Mouse (Mus musculus): Measurements from ENCODE around the gene Gm20388. TPM values are rescaled to one million over a fixed set of nuclear protein-coding genes. Genes with fewer than 3 reads are reported as not detected.
A peak's percentile ranks its signal among the peaks of the same experiment; 100 is the strongest.

Gm20388 gene
- polyA plus RNA-seq, 1 experiment from 2014 or later: not detected

DNA sequence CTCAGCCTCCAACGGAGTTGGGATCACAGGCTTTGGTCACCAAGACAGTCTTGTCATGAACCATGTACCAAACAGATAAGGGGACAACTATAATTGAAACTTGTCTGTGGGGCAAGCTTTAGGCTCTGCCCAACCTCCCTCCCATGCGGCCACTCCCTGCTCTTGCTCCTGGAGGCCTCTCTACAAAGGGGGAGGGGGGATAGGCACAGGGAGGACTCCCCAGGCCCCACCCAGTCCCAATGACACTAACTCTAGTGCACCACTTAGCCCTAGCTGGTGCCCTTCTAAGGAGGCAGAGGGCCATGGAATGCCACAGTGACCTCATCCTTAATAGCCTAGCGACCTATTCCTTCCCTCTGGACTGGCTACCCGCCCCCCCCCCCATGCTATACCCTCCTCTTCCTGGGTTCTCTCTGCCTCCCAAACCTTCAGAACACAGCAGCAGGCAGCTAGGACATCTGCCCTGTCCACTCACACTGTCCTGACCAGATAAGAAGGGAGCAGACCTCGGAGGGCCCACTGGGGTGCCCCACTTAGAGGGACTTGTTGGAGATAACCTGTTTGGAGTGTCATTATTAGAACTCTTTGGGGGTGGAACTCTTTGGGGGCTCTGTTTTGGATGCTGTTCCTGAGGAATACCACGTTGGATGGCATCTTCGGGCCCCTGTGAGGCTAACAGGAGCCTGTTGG lies 2635.6 kb downstream of the Gm20388 start:
- 68% methylated on average over 7 of the region's 7 CpGs for WGBS
- Histone ChIP-seq H3K36me3 (ENCODE audit: control insufficient read depth, insufficient read depth) (no peaks in the 10 kb centered on the region), H3K4me2 (replicated peaks; ENCODE audit: low read depth) (no peak overlapping the region), H3K27ac (ENCODE audit: low read depth, low read length) (no peak overlapping the region; the same call in 1 of the 2 replicates), H3K4me1 (replicated peaks; ENCODE audit: control insufficient read depth, insufficient read depth, low read length) (peaks cover 7% of the 10 kb centered on the region; the same call in 1 of the 2 replicates), H3K9ac (ENCODE audit: low read depth, low read length) (no peak overlapping the region), H3K4me3 (ENCODE audit: low read depth, low read length) (no peak overlapping the region), H3K27me3 (replicated peaks; ENCODE audit: control insufficient read depth, insufficient read depth, low read length) (no peaks in the 10 kb centered on the region), H3K9me3 (ENCODE audit: control insufficient read depth) (no peaks in the 10 kb centered on the region)
- no peak for ATAC-seq
- TF ChIP-seq CTCF (IDR thresholded peaks at IDR 0.05; ENCODE audit: low read depth): no peak

DNA sequence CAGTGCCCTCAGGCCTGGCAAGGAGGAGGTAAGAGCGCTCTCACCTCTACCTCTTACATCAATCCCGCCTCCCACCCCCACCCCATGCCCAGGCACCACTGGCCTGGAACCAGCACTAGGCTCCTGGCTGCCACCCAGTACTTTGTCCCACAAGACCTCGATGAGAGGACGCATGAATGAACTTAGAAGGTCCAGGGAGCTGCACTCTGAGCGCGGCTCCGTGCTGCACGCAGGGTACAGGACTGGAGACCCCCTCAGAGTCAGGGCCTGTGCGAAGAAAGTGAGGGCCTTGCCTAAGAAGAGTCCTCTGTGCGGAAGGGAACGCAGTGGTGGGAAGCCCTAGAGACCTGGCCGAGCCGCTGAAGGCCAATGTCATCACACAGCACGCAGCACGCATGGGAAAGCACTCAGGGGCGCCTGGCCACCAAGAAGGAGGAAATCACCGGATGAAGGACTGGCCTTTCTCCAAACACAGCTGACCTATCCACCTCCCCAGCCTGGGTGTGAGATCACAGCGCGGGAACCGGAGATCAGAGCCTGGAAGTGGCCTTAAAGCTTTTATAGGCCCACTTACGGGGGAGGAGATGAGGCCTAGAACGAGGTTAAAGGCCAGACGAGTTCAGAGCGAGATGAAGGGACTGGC lies 2636.3 kb downstream of the Gm20388 start:
- H3K27me3 ChIP-seq (replicated peaks; ENCODE audit: control insufficient read depth, insufficient read depth, low read length): no peaks in the 10 kb centered on the region
- 59% methylated on average over 24 of the region's 24 CpGs for WGBS
- ATAC-seq: no peak
- no peaks in the 10 kb centered on the region for H3K36me3 ChIP-seq (ENCODE audit: control insufficient read depth, insufficient read depth)
- H3K9ac ChIP-seq (ENCODE audit: low read depth, low read length): no peak overlapping the region
- peaks cover 7% of the 10 kb centered on the region; the same call in 1 of the 2 replicates for H3K4me1 ChIP-seq (replicated peaks; ENCODE audit: control insufficient read depth, insufficient read depth, low read length)
- H3K4me3 ChIP-seq (ENCODE audit: low read depth, low read length): no peak overlapping the region
- H3K27ac ChIP-seq (ENCODE audit: low read depth, low read length): peak overlapping the region; percentile 28; the same call in 1 of the 2 replicates
- no peak for TF ChIP-seq CTCF (IDR thresholded peaks at IDR 0.05; ENCODE audit: low read depth)
- H3K4me2 ChIP-seq (replicated peaks; ENCODE audit: low read depth): peak overlapping the region; percentile 33
- H3K9me3 ChIP-seq (ENCODE audit: control insufficient read depth): no peaks in the 10 kb centered on the region

DNA sequence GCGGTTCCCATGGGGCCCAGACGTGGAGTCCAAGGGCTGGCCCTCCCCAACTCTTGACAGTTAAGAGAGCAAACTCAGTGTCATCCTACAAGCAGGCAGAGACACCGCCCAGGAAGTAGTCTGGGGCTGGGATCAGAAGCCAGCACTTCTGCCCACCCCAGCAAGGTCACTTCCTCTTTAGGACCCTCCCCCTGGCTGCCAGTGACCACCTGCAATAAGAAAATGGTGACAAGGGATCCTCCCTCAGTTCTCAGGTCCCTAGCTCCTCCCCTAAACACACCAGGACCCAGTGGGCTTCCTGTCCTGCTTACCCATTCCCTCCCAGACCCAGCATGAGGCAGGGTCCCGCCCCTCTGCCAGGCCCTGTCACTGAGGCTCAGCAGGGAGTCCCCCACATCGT lies 2637.2 kb downstream of the Gm20388 start:
- Histone ChIP-seq H3K4me2 (replicated peaks; ENCODE audit: low read depth) (peak overlapping the region; percentile 33; the same call in 1 of the 2 replicates), H3K36me3 (ENCODE audit: control insufficient read depth, insufficient read depth) (no peaks in the 10 kb centered on the region), H3K9me3 (ENCODE audit: control insufficient read depth) (no peaks in the 10 kb centered on the region), H3K4me1 (replicated peaks; ENCODE audit: control insufficient read depth, insufficient read depth, low read length) (peaks cover 7% of the 10 kb centered on the region; the same call in 1 of the 2 replicates), H3K27ac (ENCODE audit: low read depth, low read length) (0 out of 2 replicates have a peak overlapping the region, but pooled peaks have one; percentile 41), H3K27me3 (replicated peaks; ENCODE audit: control insufficient read depth, insufficient read depth, low read length) (no peaks in the 10 kb centered on the region), H3K4me3 (ENCODE audit: low read depth, low read length) (no peak overlapping the region), H3K9ac (ENCODE audit: low read depth, low read length) (no peak overlapping the region)
- TF ChIP-seq CTCF (IDR thresholded peaks at IDR 0.05; ENCODE audit: low read depth): no peak
- 24% methylated on average over 5 of the region's 5 CpGs for WGBS
- ATAC-seq: no peak

DNA sequence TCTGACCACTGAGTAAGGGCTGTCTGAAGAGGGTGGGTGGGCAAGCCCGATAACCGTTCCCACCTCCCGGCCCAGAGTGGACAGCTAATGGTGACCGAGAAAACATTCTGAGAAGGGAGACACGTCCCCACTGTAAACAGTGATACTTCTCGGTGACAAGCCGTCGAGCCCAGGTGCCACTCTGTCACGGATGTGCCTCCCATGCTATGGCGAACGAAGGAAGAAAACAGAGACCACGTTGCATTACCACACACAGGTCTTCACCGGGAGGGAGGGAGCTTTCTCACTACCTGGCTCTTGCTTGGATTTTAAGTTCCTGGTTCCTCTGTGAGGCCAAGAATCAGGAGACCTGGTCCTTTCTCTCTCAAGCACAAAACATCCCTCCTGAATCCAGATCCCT lies 2637.7 kb downstream of the Gm20388 start:
- H3K4me2 ChIP-seq (replicated peaks; ENCODE audit: low read depth): no peak overlapping the region
- no peak overlapping the region for H3K4me3 ChIP-seq (ENCODE audit: low read depth, low read length)
- no peak for TF ChIP-seq CTCF (IDR thresholded peaks at IDR 0.05; ENCODE audit: low read depth)
- no peak for ATAC-seq
- H3K27ac ChIP-seq (ENCODE audit: low read depth, low read length): no peak overlapping the region
- no peaks in the 10 kb centered on the region for H3K9me3 ChIP-seq (ENCODE audit: control insufficient read depth)
- WGBS: 65% methylated on average over 13 of the region's 13 CpGs
- H3K4me1 ChIP-seq (replicated peaks; ENCODE audit: control insufficient read depth, insufficient read depth, low read length): peaks cover 7% of the 10 kb centered on the region; the same call in 1 of the 2 replicates
- H3K36me3 ChIP-seq (ENCODE audit: control insufficient read depth, insufficient read depth): no peaks in the 10 kb centered on the region
- no peak overlapping the region for H3K9ac ChIP-seq (ENCODE audit: low read depth, low read length)
- no peaks in the 10 kb centered on the region for H3K27me3 ChIP-seq (replicated peaks; ENCODE audit: control insufficient read depth, insufficient read depth, low read length)

DNA sequence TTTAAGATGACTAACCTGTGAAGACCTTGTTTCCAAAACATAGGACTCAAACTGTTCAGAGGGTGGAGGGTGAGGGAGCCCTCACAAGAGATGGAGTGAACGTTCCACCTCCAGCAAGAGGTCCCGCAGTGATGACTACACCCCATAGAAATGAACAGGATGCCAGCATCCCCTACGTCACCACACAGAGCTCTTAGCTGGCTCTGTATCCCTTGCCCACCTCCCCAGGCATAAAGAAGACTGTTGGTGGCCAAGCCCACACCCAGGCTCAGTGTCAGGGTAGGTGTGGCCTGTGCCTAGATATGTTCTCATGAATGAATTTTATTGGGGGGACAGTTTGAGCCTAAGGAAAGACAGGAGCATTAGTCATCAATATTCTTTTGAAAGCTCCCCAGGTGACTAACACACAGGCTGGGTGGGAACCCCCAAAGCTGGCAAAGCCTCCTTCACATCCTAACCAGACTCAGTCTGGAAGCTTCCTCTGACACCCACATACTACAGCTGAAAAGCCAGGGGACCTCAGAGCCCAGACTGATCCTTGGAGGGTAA lies 2638.3 kb downstream of the Gm20388 start:
- ATAC-seq: no peak
- H3K27me3 ChIP-seq (replicated peaks; ENCODE audit: control insufficient read depth, insufficient read depth, low read length): no peaks in the 10 kb centered on the region
- H3K4me1 ChIP-seq (replicated peaks; ENCODE audit: control insufficient read depth, insufficient read depth, low read length): peaks cover 7% of the 10 kb centered on the region; the same call in 1 of the 2 replicates
- no peaks in the 10 kb centered on the region for H3K9me3 ChIP-seq (ENCODE audit: control insufficient read depth)
- WGBS: 86% methylated on average over 3 of the region's 3 CpGs
- H3K9ac ChIP-seq (ENCODE audit: low read depth, low read length): no peak overlapping the region
- TF ChIP-seq CTCF (IDR thresholded peaks at IDR 0.05; ENCODE audit: low read depth): no peak
- no peak overlapping the region for H3K4me3 ChIP-seq (ENCODE audit: low read depth, low read length)
- H3K27ac ChIP-seq (ENCODE audit: low read depth, low read length): no peak overlapping the region
- H3K36me3 ChIP-seq (ENCODE audit: control insufficient read depth, insufficient read depth): no peaks in the 10 kb centered on the region
- H3K4me2 ChIP-seq (replicated peaks; ENCODE audit: low read depth): peak overlapping the region; percentile 99; the same call in 1 of the 2 replicates
